Mouse (Mus musculus): ENCODE data around the gene Bcs1l.

- TF ChIP-seq CTCF (IDR thresholded peaks at IDR 0.05; ENCODE audit: borderline replicate concordance, control insufficient read depth, extremely low read depth, insufficient read depth, low read length, poor library complexity): no peak
- no peak for TF ChIP-seq POLR2A (IDR thresholded peaks at IDR 0.05; ENCODE audit: control insufficient read depth, extremely low read depth, insufficient read depth, low read length, poor library complexity)
Measured at GRCm38 (mm10) chr1:74584616-74585398, 3.3 kb upstream of the Bcs1l start.

Data from thymus, adult 2 months (tissue).